Mouse (Mus musculus): Measurements from ENCODE around the gene Nek6. TPM values are rescaled to one million over a fixed set of nuclear protein-coding genes. Genes with fewer than 3 reads are reported as not detected.

Gene Nek6
- polyA plus RNA-seq, 1 experiment from 2014 or later: 70.9 TPM

DNA sequence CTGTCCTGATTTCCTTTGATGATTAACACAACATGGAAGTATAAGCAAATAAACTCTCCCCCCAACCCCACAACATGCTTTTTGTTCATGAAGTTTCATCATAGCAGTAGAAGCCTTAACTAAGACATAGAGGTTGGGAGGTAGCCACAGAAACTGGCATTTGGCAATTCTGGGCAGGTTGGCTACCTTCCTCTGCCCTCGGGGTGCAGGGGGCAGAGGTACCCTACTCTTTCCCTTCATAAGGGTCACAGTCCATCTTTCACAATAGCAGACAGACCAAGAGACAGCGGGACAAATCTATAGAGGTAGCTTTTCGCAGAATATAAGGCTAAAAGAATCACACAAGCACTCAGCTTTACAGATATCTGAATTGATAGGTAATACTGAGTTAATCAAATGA lies 8.7 kb upstream of the Nek6 start:
- Histone ChIP-seq H3K27ac (ENCODE audit: low read depth, low read length) (no peak overlapping the region), H3K9ac (ENCODE audit: low read depth, low read length) (no peak overlapping the region), H3K27me3 (replicated peaks; ENCODE audit: control insufficient read depth, insufficient read depth, low read length) (no peaks in the 10 kb centered on the region), H3K9me3 (ENCODE audit: control insufficient read depth) (no peaks in the 10 kb centered on the region), H3K4me1 (replicated peaks; ENCODE audit: control insufficient read depth, insufficient read depth, low read length) (no peaks in the 10 kb centered on the region), H3K4me2 (replicated peaks; ENCODE audit: low read depth) (no peak overlapping the region), H3K4me3 (ENCODE audit: low read depth, low read length) (no peak overlapping the region), H3K36me3 (ENCODE audit: control insufficient read depth, insufficient read depth) (no peaks in the 10 kb centered on the region)
- TF ChIP-seq CTCF (IDR thresholded peaks at IDR 0.05; ENCODE audit: low read depth): no peak
- no peak for ATAC-seq
- WGBS: 68% methylated on average over 3 of the region's 3 CpGs

GRCm38 (mm10) chr2:38504311-38504710 lies 7.1 kb upstream of the Nek6 start:
- no peak overlapping the region for H3K4me2 ChIP-seq (replicated peaks; ENCODE audit: low read depth)
- H3K4me1 ChIP-seq (replicated peaks; ENCODE audit: control insufficient read depth, insufficient read depth, low read length): no peaks in the 10 kb centered on the region
- no peak overlapping the region for H3K27ac ChIP-seq (ENCODE audit: low read depth, low read length)
- WGBS: 54% methylated on average over 6 of the region's 6 CpGs
- H3K9ac ChIP-seq (ENCODE audit: low read depth, low read length): no peak overlapping the region
- H3K36me3 ChIP-seq (ENCODE audit: control insufficient read depth, insufficient read depth): no peaks in the 10 kb centered on the region
- no peak overlapping the region for H3K4me3 ChIP-seq (ENCODE audit: low read depth, low read length)
- H3K9me3 ChIP-seq (ENCODE audit: control insufficient read depth): no peaks in the 10 kb centered on the region
- H3K27me3 ChIP-seq (replicated peaks; ENCODE audit: control insufficient read depth, insufficient read depth, low read length): no peaks in the 10 kb centered on the region
- no peak for ATAC-seq
- TF ChIP-seq CTCF (IDR thresholded peaks at IDR 0.05; ENCODE audit: low read depth): no peak

DNA sequence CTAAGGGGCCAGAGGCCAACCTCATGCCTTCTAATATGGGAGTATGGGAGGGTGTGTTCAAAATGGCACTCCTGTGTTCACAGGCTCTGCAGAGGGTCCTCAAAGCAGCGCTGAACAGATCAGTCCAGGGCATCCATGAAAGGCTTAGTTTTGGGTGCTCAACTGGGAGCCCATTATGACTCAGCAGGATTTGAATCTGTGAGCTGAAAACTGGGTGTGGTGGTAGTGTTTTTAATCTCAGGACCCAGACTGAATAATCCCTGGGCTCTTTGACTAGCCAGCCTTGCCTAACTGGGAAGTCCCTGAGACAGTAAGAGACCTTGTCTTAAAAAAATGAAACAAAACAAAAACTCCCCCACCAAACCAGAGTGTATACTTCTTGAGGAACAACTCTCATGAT lies 4.3 kb upstream of the Nek6 start:
- Histone ChIP-seq H3K27ac (ENCODE audit: low read depth, low read length) (no peak overlapping the region), H3K27me3 (replicated peaks; ENCODE audit: control insufficient read depth, insufficient read depth, low read length) (no peaks in the 10 kb centered on the region), H3K4me2 (replicated peaks; ENCODE audit: low read depth) (no peak overlapping the region), H3K4me1 (replicated peaks; ENCODE audit: control insufficient read depth, insufficient read depth, low read length) (no peaks in the 10 kb centered on the region), H3K9ac (ENCODE audit: low read depth, low read length) (no peak overlapping the region), H3K4me3 (ENCODE audit: low read depth, low read length) (no peak overlapping the region), H3K36me3 (ENCODE audit: control insufficient read depth, insufficient read depth) (no peaks in the 10 kb centered on the region), H3K9me3 (ENCODE audit: control insufficient read depth) (no peaks in the 10 kb centered on the region)
- no peak for TF ChIP-seq CTCF (IDR thresholded peaks at IDR 0.05; ENCODE audit: low read depth)
- no peak for ATAC-seq
- 88% methylated on average over 1 of the region's 1 CpGs for WGBS

GRCm38 (mm10) chr2:38509004-38509719 lies 2.3 kb upstream of the Nek6 start:
- H3K27ac ChIP-seq (ENCODE audit: low read depth, low read length): no peak overlapping the region
- no peak for TF ChIP-seq CTCF (IDR thresholded peaks at IDR 0.05; ENCODE audit: low read depth)

GRCm38 (mm10) chr2:38510120-38510519 lies 1.3 kb upstream of the Nek6 start:
- no peaks in the 10 kb centered on the region for H3K9me3 ChIP-seq (ENCODE audit: control insufficient read depth)
- no peak overlapping the region for H3K9ac ChIP-seq (ENCODE audit: low read depth, low read length)
- TF ChIP-seq CTCF (IDR thresholded peaks at IDR 0.05; ENCODE audit: low read depth): 0 out of 2 replicates have a peak, but pooled peaks have one; percentile 29
- ATAC-seq: no peak
- H3K4me2 ChIP-seq (replicated peaks; ENCODE audit: low read depth): no peak overlapping the region
- no peak overlapping the region for H3K27ac ChIP-seq (ENCODE audit: low read depth, low read length)
- H3K27me3 ChIP-seq (replicated peaks; ENCODE audit: control insufficient read depth, insufficient read depth, low read length): no peaks in the 10 kb centered on the region
- no peaks in the 10 kb centered on the region for H3K36me3 ChIP-seq (ENCODE audit: control insufficient read depth, insufficient read depth)
- WGBS: 81% methylated on average over 1 of the region's 1 CpGs
- peaks cover 10% of the 10 kb centered on the region; the same call in 1 of the 2 replicates for H3K4me1 ChIP-seq (replicated peaks; ENCODE audit: control insufficient read depth, insufficient read depth, low read length)
- H3K4me3 ChIP-seq (ENCODE audit: low read depth, low read length): no peak overlapping the region

More at GRCm38 (mm10) chr2:38509004-38509719, 2.3 kb upstream of the Nek6 start:
- Histone ChIP-seq H3K9ac (ENCODE audit: low read depth, low read length) (no peak overlapping the region), H3K4me3 (ENCODE audit: low read depth, low read length) (no peak overlapping the region), H3K4me2 (replicated peaks; ENCODE audit: low read depth) (no peak overlapping the region), H3K9me3 (ENCODE audit: control insufficient read depth) (no peaks in the 10 kb centered on the region), H3K36me3 (ENCODE audit: control insufficient read depth, insufficient read depth) (no peaks in the 10 kb centered on the region), H3K27me3 (replicated peaks; ENCODE audit: control insufficient read depth, insufficient read depth, low read length) (no peaks in the 10 kb centered on the region), H3K4me1 (replicated peaks; ENCODE audit: control insufficient read depth, insufficient read depth, low read length) (peaks cover 4% of the 10 kb centered on the region; the same call in 1 of the 2 replicates)
- 81% methylated on average over 7 of the region's 7 CpGs for WGBS
- ATAC-seq: no peak

GRCm38 (mm10) chr2:38512308-38513182 lies 1.1 kb downstream of the Nek6 start:
- peak overlapping the region; percentile 92 for H3K4me2 ChIP-seq (replicated peaks; ENCODE audit: low read depth)
- ATAC-seq: 0 out of 2 replicates have a peak, but pooled peaks have one; percentile 6
- H3K27ac ChIP-seq (ENCODE audit: low read depth, low read length): peak overlapping the region; percentile 95
- H3K27me3 ChIP-seq (replicated peaks; ENCODE audit: control insufficient read depth, insufficient read depth, low read length): no peaks in the 10 kb centered on the region
- no peaks in the 10 kb centered on the region for H3K36me3 ChIP-seq (ENCODE audit: control insufficient read depth, insufficient read depth)
- TF ChIP-seq CTCF (IDR thresholded peaks at IDR 0.05; ENCODE audit: low read depth): no peak
- H3K9ac ChIP-seq (ENCODE audit: low read depth, low read length): peak overlapping the region; percentile 91
- H3K4me1 ChIP-seq (replicated peaks; ENCODE audit: control insufficient read depth, insufficient read depth, low read length): peaks cover 25% of the 10 kb centered on the region
- H3K9me3 ChIP-seq (ENCODE audit: control insufficient read depth): no peaks in the 10 kb centered on the region
- peak overlapping the region; percentile 81 for H3K4me3 ChIP-seq (ENCODE audit: low read depth, low read length)
- WGBS: 3% methylated on average over 16 of the region's 16 CpGs

All from intestine, postnatal 0 days (tissue).